Mouse (Mus musculus) brain, embryonic 14.5 days (tissue): ENCODE data around the gene Cd52.

Experiments used
- CTCF ChIP-seq: fragments of 200-500 bp; IDR thresholded peaks from 2 replicates; pipeline ENCODE4 v1.5.1; 2012; ENCODE audit warnings: inconsistent platforms, mild to moderate bottlenecking, moderate library complexity, borderline replicate concordance; ENCODE audit not compliant: insufficient read depth, insufficient read length; ENCODE audit errors: extremely low read depth
- POLR2A ChIP-seq: fragments of 200-500 bp; IDR thresholded peaks from 2 replicates; pipeline ENCODE4 v1.6.1; 2012; ENCODE audit warnings: mild to moderate bottlenecking, inconsistent platforms, borderline replicate concordance; ENCODE audit not compliant: poor library complexity, insufficient read depth, insufficient read length, severe bottlenecking; ENCODE audit errors: extremely low read depth

DNA sequence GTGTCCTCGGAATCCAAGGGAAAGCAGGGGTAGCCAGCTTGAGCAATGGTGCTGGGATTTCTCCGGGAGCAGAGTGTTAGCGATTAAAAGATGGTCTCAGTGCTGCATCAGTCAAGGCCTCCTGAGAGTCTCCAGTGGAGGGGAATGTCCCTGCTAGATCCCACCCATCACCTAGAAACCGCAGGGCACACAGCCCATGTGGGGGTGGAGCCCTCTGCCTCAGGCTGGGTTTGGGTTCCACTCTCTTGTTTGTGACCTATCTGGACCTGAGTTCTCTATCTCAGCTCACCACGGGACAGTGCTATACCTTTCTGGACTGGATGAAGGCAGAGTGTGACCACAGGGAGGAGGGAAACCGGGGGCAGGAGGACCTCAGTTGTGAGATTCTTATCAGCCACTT is 36.0 kb downstream of the Cd52 start:
- TF ChIP-seq POLR2A = no peak
- TF ChIP-seq CTCF = no peak
